Mouse (Mus musculus) MEL (cell line): Measurements from ENCODE around the gene Gucd1.

Experiments
- CHD1 ChIP-seq: IDR thresholded peaks from 2 replicates; pipeline ENCODE4 v1.6.1; 2012; ENCODE audit warnings: low read depth, mild to moderate bottlenecking, inconsistent platforms, low read length, improper control_type of control experiment
- CHD2 ChIP-seq: IDR thresholded peaks from 2 replicates; pipeline ENCODE4 v1.6.1; 2011; ENCODE audit warnings: low read length, improper control_type of control experiment
- CTCF ChIP-seq, 3 experiments: IDR thresholded peaks in 2 of 3; conservative IDR thresholded peaks in 1 of 3; 2 replicates each; pipeline ENCODE4 v1.5.1; 2011 to 2012; ENCODE audit warnings: low read length in 3 of 3, low read depth in 2 of 3, mild to moderate bottlenecking in 2 of 3, improper control_type of control experiment in 1 of 3, inconsistent platforms in 1 of 3, mixed read lengths in 1 of 3, moderate library complexity in 1 of 3; ENCODE audit not compliant: control insufficient read depth in 1 of 3, insufficient read depth in 1 of 3, poor library complexity in 1 of 3, severe bottlenecking in 1 of 3
- E2F4 ChIP-seq: IDR thresholded peaks from 2 replicates; pipeline ENCODE4 v1.6.1; 2011; ENCODE audit warnings: low read depth, low read length, improper control_type of control experiment, borderline replicate concordance
- ETS1 ChIP-seq: IDR thresholded peaks from 2 replicates; pipeline ENCODE4 v1.6.1; 2012; ENCODE audit warnings: low read depth, mild to moderate bottlenecking, inconsistent platforms, low read length, improper control_type of control experiment, moderate library complexity
- NRF1 ChIP-seq: IDR thresholded peaks from 2 replicates; pipeline ENCODE4 v1.6.1; 2014; ENCODE audit warnings: low read depth, mild to moderate bottlenecking, inconsistent platforms, low read length, improper control_type of control experiment, moderate library complexity; ENCODE audit not compliant: poor library complexity, insufficient read depth, severe bottlenecking
- POLR2A ChIP-seq, 2 experiments: IDR thresholded peaks; 2 replicates each; pipeline ENCODE4 v1.6.1; 2011 to 2012; ENCODE audit warnings: low read length in 2 of 2, mild to moderate bottlenecking in 2 of 2, control low read depth in 1 of 2, improper control_type of control experiment in 1 of 2, low read depth in 1 of 2, moderate library complexity in 1 of 2; ENCODE audit not compliant: control insufficient read depth in 1 of 2, insufficient read depth in 1 of 2, poor library complexity in 1 of 2
- POLR2AphosphoS2 ChIP-seq: IDR thresholded peaks from 2 replicates; pipeline ENCODE4 v1.6.1; 2011; ENCODE audit warnings: low read length, improper control_type of control experiment
- POLR2AphosphoS5 ChIP-seq: IDR thresholded peaks from 2 replicates; pipeline ENCODE4 v1.6.1; 2012; ENCODE audit warnings: low read depth, borderline replicate concordance, mild to moderate bottlenecking, inconsistent platforms, low read length, moderate library complexity, mixed read lengths
- ZNF384 ChIP-seq: IDR thresholded peaks from 2 replicates; pipeline ENCODE4 v1.6.1; 2012; ENCODE audit warnings: low read depth, mild to moderate bottlenecking, inconsistent platforms, low read length, improper control_type of control experiment

DNA sequence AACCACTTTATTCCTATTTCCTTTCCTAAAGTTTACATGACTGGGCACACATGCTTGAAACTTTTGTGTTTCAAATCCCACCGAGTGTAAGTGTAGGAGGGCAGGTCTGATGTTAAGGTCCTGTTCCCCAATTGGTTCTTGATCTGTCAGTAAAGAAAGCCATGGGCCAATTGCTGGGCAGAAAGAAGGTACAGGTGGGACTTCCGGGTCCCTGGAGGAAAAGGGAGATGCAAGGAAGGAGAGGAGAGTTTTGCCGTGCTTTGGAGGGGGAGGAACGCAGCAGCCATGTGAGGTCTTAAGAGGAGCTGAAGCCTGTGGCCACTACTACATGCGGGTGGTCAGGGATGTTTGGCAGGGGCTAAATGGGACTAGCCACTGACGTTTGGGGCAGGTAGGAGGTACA, 152.5 kb downstream of the Gucd1 start:
- TF ChIP-seq CTCF (IDR thresholded peaks at IDR 0.05 in 2 of 3, conservative IDR thresholded peaks at IDR 0.05 in 1 of 3; ENCODE audit: control insufficient read depth in 1 of 3, insufficient read depth in 1 of 3, low read depth in 2 of 3, low read length in 3 of 3, poor library complexity in 1 of 3, severe bottlenecking in 1 of 3) (no peak), CHD2 (peak; percentile 38; the same call in 1 of the 2 replicates), ETS1 (no peak), POLR2AphosphoS5 (no peak), ZNF384 (no peak), POLR2A (IDR thresholded peaks at IDR 0.05; ENCODE audit: control insufficient read depth in 1 of 2, insufficient read depth in 1 of 2, low read depth in 1 of 2, low read length in 2 of 2, poor library complexity in 1 of 2) (peak; percentile 65 to 92), CHD1 (no peak), POLR2AphosphoS2 (peak; percentile 68; the same call in 1 of the 2 replicates), E2F4 (no peak), NRF1 (no peak)
